Mouse (Mus musculus) C2C12 (cell line): Measurements from ENCODE around the gene Pfkfb3.

Experiments used
- CEBPB ChIP-seq: IDR thresholded peaks from one replicate; pipeline ENCODE4 v1.6.1; 2011; ENCODE audit warnings: low read depth, mild to moderate bottlenecking, control low read depth, moderate library complexity
- CTCF ChIP-seq: IDR thresholded peaks from one replicate; pipeline ENCODE4 v1.5.1; 2011; ENCODE audit not compliant: control insufficient read depth, insufficient read depth, insufficient read length
- MAX ChIP-seq: IDR thresholded peaks from one replicate; pipeline ENCODE4 v1.6.1; 2011; ENCODE audit warnings: mild to moderate bottlenecking, control low read depth
- USF1 ChIP-seq: IDR thresholded peaks from one replicate; pipeline ENCODE4 v1.6.1; 2011; ENCODE audit warnings: low read depth, mild to moderate bottlenecking, control low read depth, moderate library complexity

GRCm38 (mm10) chr2:11500666-11501065 lies 53.2 kb downstream of the Pfkfb3 start:
- TF ChIP-seq CTCF, result no peak
- TF ChIP-seq USF1, result no peak
- no peak for TF ChIP-seq MAX
- no peak for TF ChIP-seq CEBPB
